Mouse (Mus musculus) liver, embryonic 14.5 days (tissue): ENCODE results near the gene Ikzf1.

Source experiments
- CTCF ChIP-seq: IDR thresholded peaks from 2 replicates; pipeline ENCODE4 v1.5.1; 2016; ENCODE audit warnings: antibody characterized with exemption, low read depth, control low read depth
- EP300 ChIP-seq: IDR thresholded peaks from 2 replicates; pipeline ENCODE4 v1.6.1; 2016; ENCODE audit warnings: antibody characterized with exemption, low read depth

DNA sequence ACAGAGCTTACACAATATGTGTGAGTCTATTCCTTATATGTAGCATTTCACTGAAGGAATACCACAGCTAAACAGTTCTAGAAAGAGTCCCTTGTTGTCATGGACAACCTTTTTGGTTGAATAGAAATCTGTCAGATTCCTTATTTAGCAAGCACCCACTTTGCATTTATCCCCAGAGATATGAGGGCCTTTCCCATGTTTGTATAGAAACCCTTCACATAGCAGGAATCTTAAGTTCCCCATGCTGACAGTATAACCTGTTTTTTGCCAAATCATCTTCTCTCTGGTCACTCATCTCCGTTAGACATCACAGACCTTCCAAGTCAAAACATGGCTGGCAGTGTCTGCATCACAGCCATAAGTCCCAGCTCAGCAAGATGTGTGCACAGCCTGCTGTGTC, 59.4 kb downstream of the Ikzf1 start:
- TF ChIP-seq CTCF (no peak), EP300 (no peak)
